ENCODE assay signal across 30 mouse cellular contexts in genomic region chr13:9689366-9689765, GRCm38 (mm10).
"Had no signal": no experiment of that assay in that cellular context is flagged by ENCODE, and none has a peak within 500 bp of the region (broad histone marks: within the 10 kb centered on the region; RNA-seq: fewer than 3 reads in every experiment).

No protein-coding gene starts in this region.

- DNase-seq: left cerebral cortex, postnatal 4 days; liver; liver, embryonic 13.5 days; liver, postnatal 0 days; lung, adult 18-20 months; lung, adult 2 months; lung, embryonic 14.5 days; lung, postnatal 10 days; lung, postnatal 14 days; lung, postnatal 36 days; lung, postnatal 4 days; midbrain, embryonic 14.5 days had no signal

- H3K27ac ChIP-seq: left cerebral cortex, adult 2 months; limb, embryonic 10.5 days; limb, embryonic 12.5 days; limb, embryonic 13.5 days; limb, embryonic 15.5 days; liver, embryonic 12.5 days; liver, embryonic 13.5 days; liver, embryonic 14.5 days; liver, embryonic 15.5 days; lung, embryonic 15.5 days; macrophage; midbrain, embryonic 10.5 days; midbrain, embryonic 12.5 days; midbrain, embryonic 15.5 days; neural tube, embryonic 12.5 days had no signal

- H3K9me3 ChIP-seq: limb, embryonic 10.5 days; limb, embryonic 12.5 days; limb, embryonic 13.5 days; limb, embryonic 15.5 days; liver, embryonic 12.5 days; liver, embryonic 13.5 days; liver, embryonic 15.5 days; lung, embryonic 15.5 days; megakaryocyte, embryonic 14.5 days; midbrain, embryonic 10.5 days; midbrain, embryonic 12.5 days; midbrain, embryonic 15.5 days; neural tube, embryonic 12.5 days had no signal

- H3K27me3 ChIP-seq: limb, embryonic 12.5 days; limb, embryonic 13.5 days; limb, embryonic 15.5 days; liver, embryonic 12.5 days; liver, embryonic 13.5 days; liver, embryonic 15.5 days; lung, embryonic 15.5 days; megakaryocyte, embryonic 14.5 days; midbrain, embryonic 12.5 days; midbrain, embryonic 15.5 days; neural tube, embryonic 12.5 days had no signal

- H3K9ac ChIP-seq: limb, embryonic 12.5 days; limb, embryonic 13.5 days; limb, embryonic 15.5 days; liver, embryonic 12.5 days; liver, embryonic 13.5 days; liver, embryonic 14.5 days; liver, embryonic 15.5 days; liver, postnatal 0 days; lung, embryonic 14.5 days; lung, embryonic 15.5 days; midbrain, embryonic 12.5 days; midbrain, embryonic 15.5 days; neural tube, embryonic 12.5 days had no signal

- H3K4me3 ChIP-seq: left cerebral cortex, adult 2 months; limb, embryonic 10.5 days; limb, embryonic 12.5 days; limb, embryonic 13.5 days; limb, embryonic 15.5 days; liver, embryonic 12.5 days; liver, embryonic 13.5 days; liver, embryonic 15.5 days; lung, embryonic 15.5 days; megakaryocyte, embryonic 14.5 days; midbrain, embryonic 10.5 days; midbrain, embryonic 12.5 days; midbrain, embryonic 15.5 days; myocyte; neural tube, embryonic 12.5 days had no signal

- H3K4me1 ChIP-seq: limb, embryonic 10.5 days; limb, embryonic 12.5 days; limb, embryonic 13.5 days; limb, embryonic 15.5 days; liver, embryonic 12.5 days; liver, embryonic 13.5 days; liver, embryonic 15.5 days; lung, embryonic 15.5 days; midbrain, embryonic 10.5 days; midbrain, embryonic 12.5 days; midbrain, embryonic 15.5 days; neural tube, embryonic 12.5 days had no signal

- ATAC-seq: liver, embryonic 12.5 days; liver, postnatal 0 days; lung, postnatal 0 days; midbrain, embryonic 15.5 days had no signal

- H3K4me2 ChIP-seq: limb, embryonic 12.5 days; limb, embryonic 13.5 days; limb, embryonic 15.5 days; liver, embryonic 11.5 days; liver, embryonic 12.5 days; liver, embryonic 13.5 days; liver, embryonic 15.5 days; lung, embryonic 14.5 days; lung, embryonic 15.5 days; midbrain, embryonic 12.5 days; midbrain, embryonic 15.5 days; neural tube, embryonic 12.5 days had no signal
